Mouse (Mus musculus): ENCODE results near the gene Me3.

Gene Me3

DNA sequence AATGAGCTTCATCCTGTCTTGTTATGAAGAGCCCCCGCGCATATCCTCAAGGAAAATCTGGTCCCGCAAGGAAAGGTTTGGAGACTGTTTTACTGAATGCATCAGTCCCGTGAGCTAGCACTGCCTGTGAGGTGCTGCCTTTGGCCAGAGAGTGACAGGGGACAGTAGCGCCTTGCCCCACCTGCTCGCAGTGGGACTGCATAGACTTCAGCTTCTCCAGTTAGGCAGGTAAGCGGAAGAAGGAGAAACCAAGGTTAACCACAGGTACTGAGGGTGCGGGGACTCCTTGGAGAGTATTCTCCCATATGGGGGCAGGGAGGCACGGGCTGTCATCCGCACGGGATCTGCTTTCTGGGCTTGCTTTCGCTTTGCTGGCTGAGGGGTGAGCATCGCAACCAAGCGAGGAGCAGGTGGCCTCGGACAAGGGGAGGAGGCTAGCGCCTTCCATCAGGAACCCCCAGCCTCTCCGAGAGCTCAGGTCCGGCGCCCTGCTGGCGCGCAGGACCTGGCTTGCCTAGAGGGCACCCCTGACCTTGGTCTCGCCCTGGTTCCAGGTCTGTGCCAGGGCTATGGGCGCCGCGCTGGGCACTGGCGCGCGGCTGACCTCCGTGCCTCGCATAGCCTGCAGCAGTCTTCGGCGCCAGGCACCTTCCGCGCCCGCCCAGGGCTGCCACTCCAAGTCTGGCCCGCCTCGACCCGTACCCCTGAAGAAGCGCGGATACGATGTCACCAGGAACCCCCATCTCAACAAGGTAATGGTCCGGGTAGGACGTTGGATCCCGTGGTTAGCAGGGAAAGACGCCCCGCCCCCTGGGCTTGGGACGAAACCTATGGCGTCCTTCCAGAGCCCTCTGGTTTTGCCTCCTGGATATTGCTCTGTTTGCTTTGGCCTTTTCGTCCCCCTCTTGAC, at the start of gene Me3:
TSS of gene Me3 (plus strand) at position 51 of the 910 bp plus-strand sequence.
- no peak for DNase-seq (ENCODE audit: low read depth in 2 of 2, low spot score in 2 of 2)

- no peak for DNase-seq (ENCODE audit: low read depth in 2 of 2, low spot score in 2 of 2)
Observed at GRCm38 (mm10) chr7:89590039-89590438, 42.2 kb upstream of the Me3 start.

DNA sequence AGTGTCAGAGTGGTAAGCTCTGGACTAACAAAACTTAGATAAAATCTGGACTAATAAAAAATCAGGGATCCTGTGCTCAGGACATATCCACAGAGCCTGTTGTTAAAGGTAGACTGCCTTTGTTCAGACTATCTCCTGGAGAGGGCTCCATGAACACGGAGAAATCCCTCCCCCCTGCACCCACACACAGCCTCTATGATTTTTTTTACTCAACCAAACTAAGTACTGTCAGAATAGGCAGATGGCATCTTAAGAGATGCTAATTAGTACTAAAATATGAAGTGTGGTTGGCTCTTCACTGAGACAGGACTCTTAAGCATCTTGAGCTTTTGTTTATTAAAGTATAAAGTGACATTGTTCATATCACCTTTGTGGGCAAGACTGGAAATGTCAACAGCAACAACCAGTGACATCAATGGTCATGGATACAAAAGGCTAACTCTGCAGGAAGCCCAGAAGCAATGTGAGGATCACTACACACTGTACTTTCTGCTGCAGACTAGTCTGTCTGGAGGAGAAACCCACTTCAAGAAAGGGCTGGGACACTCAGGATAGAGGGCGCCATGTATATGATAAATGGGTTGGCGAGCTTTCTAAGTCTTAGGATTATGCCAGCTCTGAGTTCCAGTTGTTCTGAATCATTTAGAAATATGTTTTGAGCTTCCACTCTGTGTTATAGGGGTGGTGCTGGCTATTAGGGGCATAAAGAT, 41.5 kb upstream of the Me3 start:
- DNase-seq (ENCODE audit: low read depth in 2 of 2, low spot score in 2 of 2): no peak

GRCm38 (mm10) chr7:89595813-89596212, 36.4 kb upstream of the Me3 start:
- no peak for DNase-seq (ENCODE audit: low read depth in 2 of 2, low spot score in 2 of 2)

DNA sequence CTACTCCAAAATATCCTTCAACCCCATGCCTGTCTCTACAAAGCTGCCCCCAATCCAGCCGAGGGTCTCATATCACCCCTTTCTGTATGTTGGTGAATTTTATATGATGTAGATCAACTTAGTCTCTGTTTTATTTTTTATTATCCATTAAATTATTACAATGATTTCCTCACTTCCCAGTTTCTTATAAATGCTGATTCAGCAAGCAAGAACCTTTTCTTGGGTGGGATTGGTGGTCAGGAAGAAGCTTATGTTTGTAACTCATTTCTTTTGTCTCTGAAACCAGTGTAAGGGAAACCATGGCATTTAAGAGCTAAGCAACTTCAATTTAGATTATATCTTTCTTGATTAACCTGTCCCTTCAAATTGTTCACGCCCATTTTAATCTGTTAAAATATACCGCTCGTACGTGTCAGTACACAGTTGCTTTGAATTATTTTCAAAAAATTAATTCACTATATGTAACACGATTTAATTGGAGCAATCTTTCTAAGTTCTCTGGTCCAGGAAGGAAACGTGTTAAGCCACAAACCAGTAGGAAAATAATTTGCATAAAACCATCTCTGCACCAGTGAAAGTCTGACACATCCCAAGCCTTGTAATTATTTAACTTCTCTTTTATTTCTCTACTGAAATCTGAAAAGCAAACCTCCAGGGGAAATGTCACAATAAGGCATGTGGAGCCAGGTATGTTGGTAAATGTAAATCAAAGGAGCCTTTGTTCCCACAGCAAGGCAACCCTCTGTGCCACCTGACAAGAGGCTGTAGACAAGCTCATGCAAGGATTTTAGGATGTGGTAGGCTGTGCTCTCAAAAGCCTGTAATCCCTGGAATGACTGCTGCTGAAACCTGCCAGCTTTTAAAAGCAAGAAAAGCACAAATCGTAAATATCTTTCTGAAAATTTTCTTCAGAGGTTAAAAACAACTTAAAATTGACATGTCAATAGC, 26.3 kb upstream of the Me3 start:
- no peak for DNase-seq (ENCODE audit: low read depth in 2 of 2, low spot score in 2 of 2)

DNA sequence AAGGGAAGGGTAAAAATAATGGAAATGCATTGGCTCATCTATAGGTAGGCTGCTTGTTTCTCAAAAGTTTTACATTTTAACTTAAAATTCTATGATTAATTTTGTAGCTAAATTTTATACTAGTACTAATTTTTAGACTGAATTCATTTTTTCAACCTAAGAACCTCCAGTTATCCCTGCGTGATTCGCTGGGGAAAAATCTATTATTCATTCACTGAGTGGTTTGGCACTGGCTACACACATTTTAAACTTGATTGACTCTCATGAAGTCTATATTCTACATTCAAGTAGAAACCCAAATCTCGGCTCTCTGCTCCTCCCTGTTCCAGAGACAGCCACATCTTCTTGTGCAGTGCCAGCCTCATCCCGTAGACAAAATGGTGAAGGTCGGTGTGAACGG, 24.9 kb upstream of the Me3 start:
- no peak for DNase-seq (ENCODE audit: low read depth in 2 of 2, low spot score in 2 of 2)

GRCm38 (mm10) chr7:89611236-89611635, 21.0 kb upstream of the Me3 start:
- DNase-seq (ENCODE audit: low read depth in 2 of 2, low spot score in 2 of 2): no peak

GRCm38 (mm10) chr7:89616235-89616634, 16.0 kb upstream of the Me3 start:
- no peak for DNase-seq (ENCODE audit: low read depth in 2 of 2, low spot score in 2 of 2)

DNA sequence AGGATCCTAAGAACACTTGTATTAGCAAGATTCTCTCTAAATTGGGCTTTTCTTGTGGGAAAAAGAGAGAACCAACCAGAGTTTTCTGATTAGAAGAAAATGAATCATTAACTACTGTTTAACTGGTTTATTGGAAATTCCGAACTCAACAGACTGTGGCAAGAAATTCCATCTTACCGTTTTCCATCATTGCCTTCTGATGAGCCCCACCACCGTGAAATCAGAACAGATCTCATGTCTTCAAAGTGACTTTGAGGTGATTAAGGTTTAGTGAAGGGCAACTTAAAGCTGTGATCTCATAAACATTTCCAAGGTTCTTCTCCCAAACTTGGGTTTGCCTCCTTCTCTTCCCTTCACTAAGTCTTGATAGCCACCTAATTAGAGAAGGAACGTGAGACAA, 8.9 kb upstream of the Me3 start:
- no peak for DNase-seq (ENCODE audit: low read depth in 2 of 2, low spot score in 2 of 2)

DNA sequence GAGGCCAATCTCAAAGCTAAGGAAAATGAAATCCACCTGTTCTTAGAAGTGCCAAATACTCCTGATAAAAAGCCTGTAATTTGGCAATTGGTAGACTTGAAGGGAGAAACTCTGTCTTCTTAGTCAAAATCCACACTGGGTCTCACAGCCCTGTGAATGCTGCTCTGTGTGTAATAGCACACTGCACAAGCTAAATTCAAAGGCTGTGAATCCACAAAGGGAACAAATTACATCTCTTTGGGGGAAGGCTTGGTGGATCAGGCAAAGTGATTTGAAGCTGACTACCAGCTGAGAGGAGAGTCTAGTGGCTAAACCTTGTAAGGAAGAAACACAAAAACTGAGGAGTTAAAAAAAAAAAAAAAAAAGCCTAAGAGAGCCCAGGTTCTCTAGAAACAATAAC, 4.8 kb upstream of the Me3 start:
- no peak for DNase-seq (ENCODE audit: low read depth in 2 of 2, low spot score in 2 of 2)

GRCm38 (mm10) chr7:89628006-89628405, 4.2 kb upstream of the Me3 start:
- no peak for DNase-seq (ENCODE audit: low read depth in 2 of 2, low spot score in 2 of 2)

GRCm38 (mm10) chr7:89629006-89629405, 3.2 kb upstream of the Me3 start:
- DNase-seq (ENCODE audit: low read depth in 2 of 2, low spot score in 2 of 2): no peak

GRCm38 (mm10) chr7:89629914-89630313, 2.3 kb upstream of the Me3 start:
- DNase-seq (ENCODE audit: low read depth in 2 of 2, low spot score in 2 of 2): no peak

- DNase-seq (ENCODE audit: low read depth in 2 of 2, low spot score in 2 of 2): no peak
Observed at GRCm38 (mm10) chr7:89630796-89631195, 1.4 kb upstream of the Me3 start.

GRCm38 (mm10) chr7:89640533-89640932, 8.3 kb downstream of the Me3 start:
- DNase-seq (ENCODE audit: low read depth in 2 of 2, low spot score in 2 of 2): no peak

- DNase-seq (ENCODE audit: low read depth in 2 of 2, low spot score in 2 of 2): no peak
Observed at GRCm38 (mm10) chr7:89640944-89641661, 8.9 kb downstream of the Me3 start.

GRCm38 (mm10) chr7:89645015-89645414, 12.8 kb downstream of the Me3 start:
- no peak for DNase-seq (ENCODE audit: low read depth in 2 of 2, low spot score in 2 of 2)

DNA sequence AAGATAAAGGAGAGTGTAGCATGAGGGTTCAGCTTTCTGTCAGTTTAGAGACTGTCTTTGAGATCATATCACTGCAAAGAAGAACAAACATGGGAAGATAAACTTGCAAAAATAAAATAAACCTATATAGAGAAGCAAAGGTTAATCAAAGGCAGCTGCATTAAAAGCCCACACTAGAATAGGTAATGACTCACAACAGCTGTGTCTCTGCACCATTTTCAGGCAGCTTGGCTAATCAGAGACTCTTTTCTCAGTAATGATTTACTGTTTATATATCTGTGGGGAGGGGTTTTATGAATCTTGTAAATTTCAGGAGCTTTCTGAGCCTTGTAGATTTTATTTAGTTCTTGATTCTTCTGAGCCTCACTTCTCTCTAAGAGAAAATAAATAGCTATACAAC, 15.7 kb downstream of the Me3 start:
- DNase-seq (ENCODE audit: low read depth in 2 of 2, low spot score in 2 of 2): no peak

DNA sequence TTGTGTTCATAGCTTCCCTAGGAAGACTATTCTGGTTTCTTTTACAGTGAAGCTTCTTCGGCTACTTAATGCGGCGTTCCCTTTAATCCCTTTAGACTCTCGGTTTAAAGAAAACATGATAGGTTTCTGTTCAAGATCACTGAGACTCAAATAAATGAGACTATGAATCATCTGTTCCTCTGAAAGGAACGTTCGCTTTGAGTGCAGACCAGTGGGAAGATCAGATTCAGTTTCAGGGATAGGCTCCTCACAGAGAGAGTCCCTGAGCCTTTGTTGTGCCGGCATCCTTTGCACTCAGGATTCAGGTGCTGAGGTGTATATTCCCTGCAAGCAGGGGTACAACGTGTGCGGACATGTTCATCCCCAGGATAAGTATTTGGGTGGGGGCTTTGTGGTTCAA, 25.0 kb downstream of the Me3 start:
- DNase-seq (ENCODE audit: low read depth in 2 of 2, low spot score in 2 of 2): no peak

DNA sequence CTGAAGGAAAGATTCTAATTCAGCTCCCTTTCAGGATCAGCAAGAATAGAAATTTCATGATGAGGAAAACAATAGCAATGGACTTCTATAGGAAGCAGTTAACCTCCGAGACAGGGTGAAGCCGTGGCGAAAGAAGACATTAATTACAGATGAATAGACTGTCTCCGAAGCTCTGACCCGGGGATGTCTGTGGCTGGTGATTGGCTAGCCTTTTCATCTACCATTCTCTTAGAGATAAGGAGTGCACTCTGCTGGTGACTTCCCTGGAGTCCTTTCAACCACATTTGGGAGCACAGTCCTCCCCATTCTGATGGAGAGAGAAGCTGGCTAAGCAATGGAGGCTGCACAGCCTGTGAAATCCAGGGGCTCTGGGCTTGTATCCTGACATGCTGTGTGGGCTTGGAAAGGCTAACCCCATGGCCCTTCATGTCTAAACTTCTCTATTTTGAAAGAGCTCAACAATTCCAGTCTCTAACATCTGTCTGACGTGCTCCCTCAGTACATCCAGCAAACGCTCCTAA, 25.6 kb downstream of the Me3 start:
- DNase-seq (ENCODE audit: low read depth in 2 of 2, low spot score in 2 of 2): no peak
